In genomic region chr5:33543372-33543771, GRCm38 (mm10) we compare ENCODE assay signal across 8 mouse cellular contexts.
DNase-seq lines count a peak whose midpoint lies in the region; ATAC-seq lines count a peak whose summit lies in the region.

No protein-coding gene starts in this region.

- intact Hi-C loops in gastrocnemius, postnatal 14 days (cut with DNase I; ENCODE audit: low total_unique reads) = loop anchor here (5.0 kb wide), 1 partner anchor 44 kb away; no protein-coding TSS in a partner anchor

- H3K4me2 ChIP-seq in lung, embryonic 16.5 days (ENCODE audit: low read depth, low read length) = no peak overlapping the region

- peaks cover 7% of the 10 kb centered on the region; the same call in 1 of the 2 replicates for H3K27me3 ChIP-seq in lung, embryonic 16.5 days (ENCODE audit: control insufficient read depth, insufficient read depth, low read depth, low read length)

- no peaks in the 10 kb centered on the region for H3K36me3 ChIP-seq in lung, embryonic 16.5 days (ENCODE audit: control insufficient read depth, insufficient read depth, low read length)

- H3K4me3 ChIP-seq in lung, embryonic 16.5 days (ENCODE audit: low read length) = no peak overlapping the region

- H3K9ac ChIP-seq in lung, embryonic 16.5 days (ENCODE audit: low read length) = no peak overlapping the region

- H3K27ac ChIP-seq in lung, embryonic 16.5 days (ENCODE audit: low read length) = no peak overlapping the region

- 19% methylated on average over 5 of the region's 5 CpGs for WGBS in lung, embryonic 16.5 days

- H3K9me3 ChIP-seq in lung, embryonic 16.5 days (ENCODE audit: control insufficient read depth, low read length) = no peaks in the 10 kb centered on the region

- DNase-seq in CD4-positive helper T cell, adult 2 months (ENCODE audit: low read depth, low spot score) = peak; percentile 64
- peak; percentile 75 for DNase-seq in R1 (ENCODE audit: low read depth, low spot score)
- DNase-seq in cerebellum, postnatal 25 days = peak; percentile 59 to 81
- peak; percentile 54 for DNase-seq in gastrocnemius, postnatal 14 days
- peak; percentile 44 to 69 for DNase-seq in kidney, postnatal 25 days
- peak; percentile 20 for DNase-seq in retina, adult 2 months (ENCODE audit: low read depth, low spot score)
- peak; percentile 77 for DNase-seq in thymus, postnatal 25 days

- H3K4me1 ChIP-seq in lung, embryonic 16.5 days (replicated peaks; ENCODE audit: control insufficient read depth, insufficient read depth, low read length) = no peaks in the 10 kb centered on the region

- 0 out of 2 replicates have a peak, but pooled peaks have one; percentile 51 for ATAC-seq in lung, embryonic 16.5 days (ENCODE audit: low read depth)

Comparison
In these comparisons a context has a peak if more than half of its experiments do, and no peak if none do; other contexts are left out.
1. DNase-seq: peak in every context shown above with its lines; median percentile 77 in thymus, postnatal 25 days; 75 in R1; 70 in cerebellum, postnatal 25 days; 64 in CD4-positive helper T cell, adult 2 months; 56 in kidney, postnatal 25 days; 54 in gastrocnemius, postnatal 14 days; 20 in retina, adult 2 months.